Mouse (Mus musculus): Measurements from ENCODE around the gene Arpc5. TPM values are rescaled to one million over a fixed set of nuclear protein-coding genes. Genes with fewer than 3 reads are reported as not detected.
"Not testable (repeated sequence)": the region's sequence is repeated elsewhere in the genome, so short reads cannot be mapped to it uniquely, and the experiment has no call there.

The Arpc5 gene
- polyA plus RNA-seq, 2 experiments: 71.2 to 156 TPM

- peak overlapping the region; percentile 92 for H3K4me2 ChIP-seq (ENCODE audit: low read depth)
- no peaks in the 10 kb centered on the region for H3K4me1 ChIP-seq (replicated peaks; ENCODE audit: control insufficient read depth in 2 of 2, insufficient read depth in 2 of 2, low read length in 1 of 2)
- under 1% methylated on average over 60 of the region's 60 CpGs for WGBS (ENCODE audit: insufficient replicate concordance)
- H3K27ac ChIP-seq: peak overlapping the region; percentile 78
- peak; percentile 73 for ATAC-seq (ENCODE audit: insufficient read depth)
- H3K9me3 ChIP-seq (ENCODE audit: control insufficient read depth, low read length): no peaks in the 10 kb centered on the region
- TF ChIP-seq CTCF (IDR thresholded peaks at IDR 0.05; ENCODE audit: low read depth): no peak
- no peak for TF ChIP-seq EP300 (IDR thresholded peaks at IDR 0.05; ENCODE audit: low read depth)
- peak overlapping the region; percentile 73 to 92 for H3K4me3 ChIP-seq (ENCODE audit: insufficient read depth in 1 of 2, low read depth in 2 of 2, low read length in 2 of 2)
- H3K9ac ChIP-seq (replicated peaks): peak overlapping the region; percentile 91
- peaks cover 25% of the 10 kb centered on the region for H3K36me3 ChIP-seq (replicated peaks; ENCODE audit: control insufficient read depth, insufficient read depth, low read depth)
- H3K27me3 ChIP-seq (ENCODE audit: control insufficient read depth, insufficient read depth, low read length): peaks cover 16% of the 10 kb centered on the region
- DNase-seq (ENCODE audit: low read depth in 3 of 3, low spot score in 3 of 3): peak in 1 of 3 experiments; percentile 37
These were observed 734 bp downstream of the Arpc5 start for GRCm38 (mm10) chr1:152766804-152767748.

- peak overlapping the region; percentile 92 for H3K4me2 ChIP-seq (ENCODE audit: low read depth)
- H3K27me3 ChIP-seq (ENCODE audit: control insufficient read depth, insufficient read depth, low read length): peaks cover 16% of the 10 kb centered on the region
- peak; percentile 48 for ATAC-seq (ENCODE audit: insufficient read depth)
- TF ChIP-seq CTCF (IDR thresholded peaks at IDR 0.05; ENCODE audit: low read depth) (peak; percentile 84), EP300 (IDR thresholded peaks at IDR 0.05; ENCODE audit: low read depth) (no peak)
- H3K9me3 ChIP-seq (ENCODE audit: control insufficient read depth, low read length): no peaks in the 10 kb centered on the region
- no peaks in the 10 kb centered on the region for H3K4me1 ChIP-seq (replicated peaks; ENCODE audit: control insufficient read depth in 2 of 2, insufficient read depth in 2 of 2, low read length in 1 of 2)
- peak; percentile 84 to 89 (median 86) for DNase-seq (ENCODE audit: low read depth in 3 of 3, low spot score in 3 of 3)
- no peak overlapping the region for H3K27ac ChIP-seq
- peaks cover 34% of the 10 kb centered on the region for H3K36me3 ChIP-seq (replicated peaks; ENCODE audit: control insufficient read depth, insufficient read depth, low read depth)
- 6% methylated on average over 5 of the region's 5 CpGs for WGBS (ENCODE audit: insufficient replicate concordance)
- H3K4me3 ChIP-seq (ENCODE audit: insufficient read depth in 1 of 2, low read depth in 2 of 2, low read length in 2 of 2): peak overlapping the region; percentile 73 to 92; a peak in 3 of 4 replicates
- peak overlapping the region; percentile 91; the same call in 1 of the 2 replicates for H3K9ac ChIP-seq (replicated peaks)
These were observed 1.6 kb downstream of the Arpc5 start for GRCm38 (mm10) chr1:152767749-152768488.

- no peak overlapping the region for H3K9ac ChIP-seq (replicated peaks)
- no peak overlapping the region for H3K27ac ChIP-seq
- ATAC-seq (ENCODE audit: insufficient read depth) (no peak), DNase-seq (ENCODE audit: low read depth in 3 of 3, low spot score in 3 of 3) (no peak)
- WGBS (ENCODE audit: insufficient replicate concordance): 83% methylated on average over 9 of the region's 9 CpGs
- no peaks in the 10 kb centered on the region for H3K4me1 ChIP-seq (replicated peaks; ENCODE audit: control insufficient read depth in 2 of 2, insufficient read depth in 2 of 2, low read length in 1 of 2)
- no peaks in the 10 kb centered on the region for H3K9me3 ChIP-seq (ENCODE audit: control insufficient read depth, low read length)
- no peak overlapping the region for H3K4me2 ChIP-seq (ENCODE audit: low read depth)
- peaks cover 51% of the 10 kb centered on the region for H3K36me3 ChIP-seq (replicated peaks; ENCODE audit: control insufficient read depth, insufficient read depth, low read depth)
- H3K4me3 ChIP-seq (ENCODE audit: insufficient read depth in 1 of 2, low read depth in 2 of 2, low read length in 2 of 2): no peak overlapping the region
- peaks cover under 1% of the 10 kb centered on the region for H3K27me3 ChIP-seq (ENCODE audit: control insufficient read depth, insufficient read depth, low read length)
- no peak for TF ChIP-seq CTCF (IDR thresholded peaks at IDR 0.05; ENCODE audit: low read depth)
- no peak for TF ChIP-seq EP300 (IDR thresholded peaks at IDR 0.05; ENCODE audit: low read depth)
These were observed 4.7 kb downstream of the Arpc5 start for GRCm38 (mm10) chr1:152771016-152771415.

- H3K4me3 ChIP-seq (ENCODE audit: insufficient read depth in 1 of 2, low read depth in 2 of 2, low read length in 2 of 2); H3K9ac ChIP-seq (replicated peaks); DNase-seq (ENCODE audit: low read depth in 3 of 3, low spot score in 3 of 3); H3K9me3 ChIP-seq (ENCODE audit: control insufficient read depth, low read length); H3K4me1 ChIP-seq (replicated peaks; ENCODE audit: control insufficient read depth in 2 of 2, insufficient read depth in 2 of 2, low read length in 1 of 2); H3K27ac ChIP-seq; H3K4me2 ChIP-seq (ENCODE audit: low read depth); ATAC-seq (ENCODE audit: insufficient read depth); H3K27me3 ChIP-seq (ENCODE audit: control insufficient read depth, insufficient read depth, low read length): not testable (repeated sequence)
- H3K36me3 ChIP-seq (replicated peaks; ENCODE audit: control insufficient read depth, insufficient read depth, low read depth): peaks cover 46% of the 10 kb centered on the region
- 81% methylated on average over 3 of the region's 3 CpGs for WGBS (ENCODE audit: insufficient replicate concordance)
These were observed 8.3 kb downstream of the Arpc5 start for GRCm38 (mm10) chr1:152774601-152775000.

Data from liver, embryonic 14.5 days (tissue).